Mouse (Mus musculus) kidney, embryonic 14.5 days (tissue): ENCODE measurements around the gene Hist1h3f. TPM values are rescaled to one million over a fixed set of nuclear protein-coding genes. Genes with fewer than 3 reads are reported as not detected.

Source experiments
- ATAC-seq: fragments of 200-750 bp; cut with Nextera tagmentation; 2 replicates; pipeline ENCODE4 v1.8.0; 2017; ENCODE audit warnings: moderate number of reproducible peaks, mild to moderate bottlenecking, moderate TSS enrichment, moderate library complexity; ENCODE audit not compliant: low FRiP score, low TSS enrichment
- H3K27ac ChIP-seq: fragments of 300-500 bp; sonication (generic); 2 replicates; pipeline ENCODE4 v1.5.1; 2014; ENCODE audit warnings: low read depth, mild to moderate bottlenecking, low read length, moderate library complexity, mixed read lengths
- H3K27me3 ChIP-seq: fragments of 300-500 bp; sonication (generic); 2 replicates; pipeline ENCODE4 v1.6.1; 2014; ENCODE audit warnings: mild to moderate bottlenecking, low read length; ENCODE audit not compliant: control insufficient read depth, insufficient read depth
- H3K36me3 ChIP-seq: fragments of 300-500 bp; sonication (generic); 2 replicates; pipeline ENCODE4 v1.6.1; 2014; ENCODE audit warnings: low read length, mixed read lengths; ENCODE audit not compliant: control insufficient read depth, insufficient read depth
- H3K4me1 ChIP-seq: fragments of 300-500 bp; sonication (generic); 2 replicates; pipeline ENCODE4 v1.6.1; 2014; ENCODE audit warnings: low read length, mixed read lengths; ENCODE audit not compliant: control insufficient read depth, insufficient read depth
- H3K4me2 ChIP-seq: fragments of 300-500 bp; sonication (generic); replicated peaks from 2 replicates; pipeline ENCODE4 v1.6.1; 2014; ENCODE audit warnings: low read depth, mild to moderate bottlenecking, low read length
- H3K4me3 ChIP-seq: fragments of 300-500 bp; sonication (generic); 2 replicates; pipeline ENCODE4 v1.5.1; 2014; ENCODE audit warnings: mild to moderate bottlenecking, low read length
- H3K9ac ChIP-seq: fragments of 300-500 bp; sonication (generic); 2 replicates; pipeline ENCODE4 v1.6.1; 2014; ENCODE audit warnings: low read depth, mild to moderate bottlenecking, low read length, moderate library complexity
- H3K9me3 ChIP-seq: fragments of 300-500 bp; sonication (generic); 2 replicates; pipeline ENCODE4 v1.6.1; 2016; ENCODE audit warnings: low read length; ENCODE audit not compliant: control insufficient read depth
- WGBS: fragments of 180-500 bp; shearing (Covaris S2); extraction: QIAGEN DNeasy Blood & Tissue Kit; methylation state at CpG from one replicate; pipeline ENCODE4 v1.1.7; 2014; 5-methylcytosine and 5-hydroxymethylcytosine counted together
- polyA plus RNA-seq: library from polyadenylated mRNA; unstranded; fragments of >200 nt; fragmentation: Nextera tagmentation; extraction: Ambion mirVana; gene quantifications from 2 replicates; pipeline ENCODE4 v1.2.1, GENCODE M21; 2014

Hist1h3f gene
- polyA plus RNA-seq, 1 experiment from 2014 or later: 1.2 TPM

DNA sequence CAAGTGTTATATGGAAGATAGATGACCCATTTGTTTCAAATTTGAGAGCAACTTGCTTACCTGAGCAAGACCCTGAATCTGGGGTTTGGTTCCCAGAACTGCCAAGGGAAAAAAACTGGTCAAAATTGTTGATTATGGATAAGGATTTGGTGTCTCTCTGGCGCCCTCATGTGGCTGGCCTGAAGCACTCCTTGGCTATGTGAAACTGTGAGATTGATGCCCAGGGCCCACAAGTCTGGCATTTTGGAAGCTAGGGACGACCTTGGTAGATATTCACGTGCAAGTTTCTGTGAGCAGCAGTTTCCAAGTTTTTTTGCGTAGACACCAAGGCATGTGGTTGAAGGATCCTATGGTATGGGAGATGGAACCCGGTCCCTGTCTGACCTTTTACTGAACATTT lies 19.2 kb upstream of the Hist1h3f start:
- no peaks in the 10 kb centered on the region for H3K36me3 ChIP-seq
- H3K9ac ChIP-seq: no peak overlapping the region
- no peaks in the 10 kb centered on the region for H3K27me3 ChIP-seq
- no peak overlapping the region for H3K27ac ChIP-seq
- H3K4me2 ChIP-seq: no peak overlapping the region
- WGBS: 10% methylated on average over 5 of the region's 5 CpGs
- H3K4me3 ChIP-seq: no peak overlapping the region; the same call in 1 of the 2 replicates
- peaks cover 6% of the 10 kb centered on the region; the same call in 1 of the 2 replicates for H3K4me1 ChIP-seq
- peak; percentile 45 for ATAC-seq
- no peaks in the 10 kb centered on the region for H3K9me3 ChIP-seq

DNA sequence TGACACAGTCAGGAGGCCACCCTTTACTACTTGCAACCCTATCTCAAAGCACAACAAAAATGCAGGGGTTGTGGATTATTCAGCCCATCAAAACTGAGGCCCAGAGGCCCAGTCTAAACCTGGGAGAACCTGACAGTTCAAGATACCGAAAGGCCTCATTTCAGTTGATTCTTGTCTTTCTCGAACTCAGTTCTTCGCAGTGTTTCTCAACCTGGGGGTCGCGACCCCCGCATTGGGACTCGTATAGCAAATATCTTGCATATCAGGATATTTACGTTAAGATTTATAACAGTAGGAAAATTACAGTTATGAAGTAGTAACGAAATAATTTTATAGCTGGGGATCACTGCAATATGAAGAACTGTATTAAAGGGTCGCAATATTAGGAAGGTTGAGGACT lies 18.0 kb upstream of the Hist1h3f start:
- ATAC-seq: no peak
- peak overlapping the region; percentile 34; the same call in 1 of the 2 replicates for H3K9ac ChIP-seq

DNA sequence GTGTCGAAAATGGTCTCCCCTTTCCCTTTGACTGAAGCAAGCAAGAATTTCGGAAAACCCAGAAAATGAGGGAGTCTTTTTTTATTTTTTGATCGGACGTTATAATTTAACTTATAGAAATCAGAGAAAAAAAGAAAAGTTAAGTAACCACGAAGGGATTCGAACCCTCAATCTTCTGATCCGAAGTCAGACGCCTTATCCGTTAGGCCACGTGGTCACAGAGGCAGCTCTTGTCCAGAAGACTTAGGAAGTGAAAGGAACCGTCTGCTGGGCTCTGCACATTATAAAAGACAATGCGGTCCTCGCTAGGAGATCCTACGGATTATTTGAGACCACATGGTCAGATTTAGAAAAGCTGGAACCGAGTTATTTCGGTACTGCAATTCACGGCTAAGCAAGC lies 17.5 kb upstream of the Hist1h3f start:
- ATAC-seq: peak; percentile 46; the same call in 1 of the 2 replicates
- peak overlapping the region; percentile 35; the same call in 1 of the 2 replicates for H3K9ac ChIP-seq

More for the DNA sequence above, 18.0 kb upstream of the Hist1h3f start:
- Histone ChIP-seq H3K27me3 (no peaks in the 10 kb centered on the region), H3K4me3 (peak overlapping the region; percentile 45), H3K9me3 (no peaks in the 10 kb centered on the region), H3K4me2 (peak overlapping the region; percentile 43), H3K4me1 (peaks cover 6% of the 10 kb centered on the region; the same call in 1 of the 2 replicates), H3K36me3 (no peaks in the 10 kb centered on the region), H3K27ac (no peak overlapping the region)
- 2% methylated on average over 10 of the region's 10 CpGs for WGBS

DNA sequence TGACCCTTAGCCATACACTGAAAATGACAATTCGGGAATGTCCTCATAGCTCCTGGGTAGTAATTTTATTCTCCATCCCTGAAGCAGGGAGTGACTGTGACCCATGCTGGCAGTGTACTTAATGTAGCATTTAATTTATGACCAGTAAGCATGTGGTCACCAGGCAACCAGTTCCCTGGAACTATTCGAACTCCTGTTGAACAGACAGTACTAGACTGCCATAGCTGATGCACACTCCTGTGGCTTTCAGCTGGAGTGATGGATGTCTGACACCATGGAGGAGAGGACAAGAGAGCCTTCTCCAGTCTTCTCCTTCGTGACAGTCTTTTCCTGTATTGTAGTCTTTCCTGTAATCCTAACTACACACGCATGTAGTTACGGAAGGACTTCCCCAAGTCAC lies 14.8 kb upstream of the Hist1h3f start:
- WGBS: 46% methylated on average over 5 of the region's 5 CpGs
- H3K4me2 ChIP-seq: peak overlapping the region; percentile 69; the same call in 1 of the 2 replicates
- H3K27ac ChIP-seq: no peak overlapping the region
- peak; percentile 16; the same call in 1 of the 2 replicates for ATAC-seq
- H3K27me3 ChIP-seq: no peaks in the 10 kb centered on the region
- H3K9ac ChIP-seq: no peak overlapping the region
- peaks cover 13% of the 10 kb centered on the region for H3K4me1 ChIP-seq
- H3K9me3 ChIP-seq: no peaks in the 10 kb centered on the region
- no peaks in the 10 kb centered on the region for H3K36me3 ChIP-seq
- 0 out of 2 replicates have a peak overlapping the region, but pooled peaks have one; percentile 0 for H3K4me3 ChIP-seq

More for the DNA sequence above, 17.5 kb upstream of the Hist1h3f start:
- under 1% methylated on average over 17 of the region's 17 CpGs for WGBS
- no peak overlapping the region for H3K27ac ChIP-seq
- peaks cover 6% of the 10 kb centered on the region; the same call in 1 of the 2 replicates for H3K4me1 ChIP-seq
- peak overlapping the region; percentile 45 for H3K4me3 ChIP-seq
- no peaks in the 10 kb centered on the region for H3K36me3 ChIP-seq
- H3K9me3 ChIP-seq: no peaks in the 10 kb centered on the region
- peak overlapping the region; percentile 43 for H3K4me2 ChIP-seq
- no peaks in the 10 kb centered on the region for H3K27me3 ChIP-seq

DNA sequence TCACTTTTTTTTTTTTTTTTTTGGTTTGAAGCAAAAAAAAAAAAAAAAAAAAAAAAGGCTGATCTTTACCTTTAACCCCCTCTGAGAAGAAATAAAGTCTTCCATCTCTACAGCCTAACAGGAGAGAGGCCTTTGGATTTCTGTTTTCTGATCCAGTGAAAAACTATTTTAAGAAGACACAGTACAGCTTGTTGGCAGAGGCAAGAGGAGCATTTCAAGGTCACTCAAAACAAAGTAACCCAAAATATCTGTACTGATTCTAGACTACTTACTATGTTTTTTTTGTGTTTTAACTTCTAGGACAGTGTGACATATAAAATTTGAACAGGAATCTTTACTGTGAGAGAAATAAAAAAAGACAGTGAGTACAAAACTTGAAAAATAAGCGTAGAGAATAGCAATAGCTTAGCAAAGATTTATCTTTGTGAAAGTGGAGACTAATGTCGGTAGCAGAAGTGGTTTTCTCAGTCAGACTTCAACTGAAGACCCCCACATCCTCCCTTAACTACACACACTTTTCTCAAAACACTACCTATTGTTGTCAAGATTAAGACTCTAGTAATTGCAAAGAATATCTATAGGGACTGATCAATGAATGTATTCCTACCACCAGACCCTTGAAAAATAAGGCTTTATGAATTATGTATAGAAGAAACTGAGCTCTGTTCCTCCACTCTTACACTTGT lies 14.2 kb upstream of the Hist1h3f start:
- 14% methylated on average over 2 of the region's 2 CpGs for WGBS

DNA sequence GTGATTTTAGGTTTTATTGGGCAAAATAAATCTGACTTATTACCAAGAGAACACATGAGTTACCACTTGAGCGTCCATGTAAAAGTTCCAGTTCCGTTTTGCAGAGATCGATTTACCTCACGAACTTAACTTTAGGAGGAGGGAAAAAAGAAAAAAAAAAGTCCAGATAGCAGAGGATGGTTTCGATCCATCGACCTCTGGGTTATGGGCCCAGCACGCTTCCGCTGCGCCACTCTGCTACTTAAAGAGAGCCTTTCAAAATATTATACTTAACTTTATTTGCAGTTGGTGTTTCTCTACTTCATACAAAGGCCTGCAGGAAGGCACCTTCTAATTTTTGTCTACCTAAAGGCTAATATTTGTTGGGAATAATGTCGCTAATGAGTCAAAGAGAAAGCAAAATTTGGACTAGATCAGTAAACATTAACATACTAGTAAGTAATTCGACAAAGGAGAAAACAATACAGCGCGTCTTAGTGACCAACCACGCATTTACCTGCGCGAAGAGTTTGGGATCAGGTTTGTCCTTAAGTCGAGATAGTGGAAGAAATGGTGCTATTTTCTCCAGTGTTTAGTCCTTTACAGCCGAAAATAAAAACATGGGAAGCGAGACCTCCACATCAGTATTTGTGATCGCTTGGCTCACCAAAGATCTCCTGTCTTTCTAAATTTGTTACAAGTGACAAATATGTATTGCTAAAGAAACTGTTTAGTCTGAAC lies 13.5 kb upstream of the Hist1h3f start:
- H3K9me3 ChIP-seq: no peaks in the 10 kb centered on the region
- H3K36me3 ChIP-seq: no peaks in the 10 kb centered on the region
- peak overlapping the region; percentile 69 for H3K4me2 ChIP-seq
- peaks cover 13% of the 10 kb centered on the region for H3K4me1 ChIP-seq
- WGBS: under 1% methylated on average over 20 of the region's 20 CpGs
- H3K4me3 ChIP-seq: peak overlapping the region; percentile 62
- peak overlapping the region; percentile 99 for H3K27ac ChIP-seq
- no peak for ATAC-seq
- no peaks in the 10 kb centered on the region for H3K27me3 ChIP-seq
- peak overlapping the region; percentile 89 for H3K9ac ChIP-seq

More for the DNA sequence above, 14.2 kb upstream of the Hist1h3f start:
- no peaks in the 10 kb centered on the region for H3K36me3 ChIP-seq
- peak overlapping the region; percentile 89 for H3K9ac ChIP-seq
- ATAC-seq: no peak
- peak overlapping the region; percentile 69 for H3K4me2 ChIP-seq
- H3K27ac ChIP-seq: peak overlapping the region; percentile 99
- peaks cover 13% of the 10 kb centered on the region for H3K4me1 ChIP-seq
- H3K27me3 ChIP-seq: no peaks in the 10 kb centered on the region
- H3K4me3 ChIP-seq: peak overlapping the region; percentile 62
- H3K9me3 ChIP-seq: no peaks in the 10 kb centered on the region

DNA sequence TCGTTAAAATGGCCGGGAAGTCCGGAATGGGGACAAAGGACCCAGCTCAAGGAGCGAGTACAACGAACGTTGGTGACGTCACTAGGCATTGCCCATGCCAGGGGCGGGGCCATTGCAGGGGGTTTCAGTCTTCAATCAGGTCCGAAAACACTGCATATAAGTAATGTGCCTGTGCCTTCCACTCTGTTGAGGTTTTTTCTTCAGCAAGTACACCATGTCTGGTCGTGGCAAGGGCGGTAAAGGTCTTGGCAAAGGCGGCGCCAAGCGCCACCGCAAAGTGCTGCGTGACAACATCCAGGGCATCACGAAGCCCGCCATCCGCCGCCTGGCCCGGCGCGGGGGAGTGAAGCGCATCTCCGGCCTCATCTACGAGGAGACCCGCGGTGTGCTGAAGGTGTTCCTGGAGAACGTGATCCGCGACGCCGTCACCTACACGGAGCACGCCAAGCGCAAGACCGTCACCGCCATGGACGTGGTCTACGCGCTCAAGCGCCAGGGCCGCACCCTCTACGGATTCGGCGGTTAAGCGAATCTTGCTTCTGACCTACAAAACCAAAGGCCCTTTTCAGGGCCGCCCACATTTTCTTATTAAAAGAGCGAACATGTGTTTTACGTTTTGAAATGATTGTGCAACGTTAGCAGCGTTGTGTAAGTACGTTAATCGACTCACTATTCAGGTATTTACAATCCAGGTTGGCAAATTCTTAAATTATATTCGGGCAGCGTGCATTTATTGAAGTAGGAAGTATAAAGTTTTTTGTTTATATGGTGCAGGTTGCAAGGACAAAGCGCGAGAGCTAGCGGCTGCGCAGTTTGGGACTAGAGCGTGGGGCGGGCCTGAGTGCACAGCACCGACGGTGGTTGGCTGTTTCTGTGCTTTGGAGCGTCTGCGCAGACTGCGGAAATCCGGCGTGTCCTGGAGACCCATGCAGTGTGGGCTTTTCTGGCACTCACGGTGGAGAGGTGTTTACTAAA lies 12.7 kb upstream of the Hist1h3f start, which contains the start of gene Hist1h4h:
Gene Hist1h4h (plus strand): TSS at position 150 of the 975 bp plus-strand sequence.
- H3K9me3 ChIP-seq: no peaks in the 10 kb centered on the region
- under 1% methylated on average over 51 of the region's 70 CpGs for WGBS
- H3K27ac ChIP-seq: peak within 1 kb of the TSS; percentile 99

More for the DNA sequence above, 12.7 kb upstream of the Hist1h3f start, which contains the start of gene Hist1h4h:
- peak within 1 kb of the TSS; percentile 62 for H3K4me3 ChIP-seq
- H3K9ac ChIP-seq: peak within 1 kb of the TSS; percentile 89
- peak; percentile 76 for ATAC-seq
- H3K36me3 ChIP-seq: no peaks in the 10 kb centered on the region
- peak within 1 kb of the TSS; percentile 69 for H3K4me2 ChIP-seq
- peaks cover 14% of the 10 kb centered on the region for H3K4me1 ChIP-seq
- H3K27me3 ChIP-seq: no peaks in the 10 kb centered on the region
